Mouse (Mus musculus) liver, embryonic 16.5 days (tissue): ENCODE data around the gene Per2. TPM values are rescaled to one million over a fixed set of nuclear protein-coding genes. Genes with fewer than 3 reads are reported as not detected.
"Not testable (repeated sequence)": the region's sequence is repeated elsewhere in the genome, so short reads cannot be mapped to it uniquely, and the experiment has no call there.

ENCODE experiments used
- ATAC-seq: fragments of 200-750 bp; cut with Nextera tagmentation; 2 replicates; pipeline ENCODE4 v1.8.0; 2017; ENCODE audit warnings: low read depth, mild to moderate bottlenecking, moderate number of reproducible peaks, moderate library complexity
- H3K27ac ChIP-seq: fragments of 300-500 bp; sonication (generic); 2 replicates; pipeline ENCODE4 v1.5.1; 2014; ENCODE audit warnings: mild to moderate bottlenecking, low read length
- H3K27me3 ChIP-seq: fragments of 300-500 bp; sonication (generic); 2 replicates; pipeline ENCODE4 v1.6.1; 2014; ENCODE audit warnings: low read depth, low read length, mixed read lengths; ENCODE audit not compliant: control insufficient read depth, insufficient read depth
- H3K36me3 ChIP-seq: fragments of 300-500 bp; sonication (generic); 2 replicates; pipeline ENCODE4 v1.6.1; 2014; ENCODE audit warnings: mild to moderate bottlenecking; ENCODE audit not compliant: control insufficient read depth, insufficient read depth
- H3K4me1 ChIP-seq: fragments of 300-500 bp; sonication (generic); 2 replicates; pipeline ENCODE4 v1.6.1; 2014; ENCODE audit warnings: low read depth, low read length, mixed read lengths; ENCODE audit not compliant: control insufficient read depth
- H3K4me2 ChIP-seq: fragments of 300-500 bp; sonication (generic); 2 replicates; pipeline ENCODE4 v1.6.1; 2014; ENCODE audit warnings: low read depth, low read length, mixed read lengths
- H3K4me3 ChIP-seq: fragments of 300-500 bp; sonication (generic); 2 replicates; pipeline ENCODE4 v1.5.1; 2014; ENCODE audit warnings: low read depth, mild to moderate bottlenecking, low read length
- H3K9ac ChIP-seq: fragments of 300-500 bp; sonication (generic); 2 replicates; pipeline ENCODE4 v1.6.1; 2014; ENCODE audit warnings: low read depth, low read length
- H3K9me3 ChIP-seq: fragments of 300-500 bp; sonication (generic); replicated peaks from 2 replicates; pipeline ENCODE4 v1.6.1; 2016; ENCODE audit warnings: low read length; ENCODE audit not compliant: control insufficient read depth
- WGBS: fragments of 180-500 bp; shearing (Covaris S2); extraction: QIAGEN DNeasy Blood & Tissue Kit; methylation state at CpG from one replicate; pipeline ENCODE4 v1.1.7; 2014; ENCODE audit not compliant: insufficient replicate concordance; 5-methylcytosine and 5-hydroxymethylcytosine counted together
- polyA plus RNA-seq: library from polyadenylated mRNA; unstranded; fragments of >200 nt; fragmentation: Nextera tagmentation; extraction: Ambion mirVana; gene quantifications from 2 replicates; pipeline ENCODE4 v1.2.1, GENCODE M21; 2015

Per2 gene
- polyA plus RNA-seq, 1 experiment from 2014 or later, result 4.1 TPM

DNA sequence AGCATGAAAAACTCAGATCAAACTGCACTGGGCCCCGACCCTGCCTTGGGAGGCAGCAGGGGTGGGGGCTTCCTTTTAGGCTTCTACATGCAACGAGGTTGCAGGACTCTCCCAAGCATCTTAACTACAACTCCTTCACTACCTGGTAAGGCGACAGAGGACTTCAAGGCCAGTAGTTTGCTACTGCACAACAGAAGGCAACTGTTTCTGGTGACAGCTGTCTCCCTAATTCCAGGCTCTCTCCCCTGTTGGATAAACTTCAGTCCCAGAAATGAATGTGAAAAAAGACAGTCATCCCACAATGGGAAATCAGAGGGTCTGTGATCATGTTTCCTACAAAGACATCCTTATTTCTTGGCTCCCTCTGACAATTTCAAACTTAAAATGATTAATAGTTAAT is 26.3 kb upstream of the Per2 start:
- H3K36me3 ChIP-seq, result no peaks in the 10 kb centered on the region
- WGBS, result 50% methylated on average over 3 of the region's 3 CpGs
- no peaks in the 10 kb centered on the region; the same call in 1 of the 2 replicates for H3K27me3 ChIP-seq
- no peak overlapping the region for H3K9ac ChIP-seq
- no peak overlapping the region for H3K4me3 ChIP-seq
- H3K27ac ChIP-seq, result no peak overlapping the region
- H3K9me3 ChIP-seq, result no peaks in the 10 kb centered on the region
- no peak for ATAC-seq
- H3K4me2 ChIP-seq, result no peak overlapping the region
- peaks cover 6% of the 10 kb centered on the region for H3K4me1 ChIP-seq

DNA sequence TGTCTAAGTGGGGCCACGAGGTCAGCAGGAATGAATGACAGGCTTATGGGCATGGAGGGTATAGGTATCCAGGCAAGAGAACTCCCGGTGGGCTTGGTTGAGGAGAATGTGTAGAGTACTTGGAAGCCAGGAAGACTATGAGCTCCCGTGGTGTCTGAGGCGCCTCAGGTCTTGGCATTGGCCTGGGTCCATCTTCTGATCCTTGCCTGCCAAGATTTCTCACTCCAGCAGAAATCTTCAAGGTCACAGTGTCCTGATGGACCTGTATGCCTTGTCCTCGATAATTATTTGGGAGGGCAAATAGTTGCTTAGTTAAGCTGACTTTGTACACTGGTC is 24.9 kb upstream of the Per2 start:
- no peak for ATAC-seq
- no peak overlapping the region for H3K9ac ChIP-seq

DNA sequence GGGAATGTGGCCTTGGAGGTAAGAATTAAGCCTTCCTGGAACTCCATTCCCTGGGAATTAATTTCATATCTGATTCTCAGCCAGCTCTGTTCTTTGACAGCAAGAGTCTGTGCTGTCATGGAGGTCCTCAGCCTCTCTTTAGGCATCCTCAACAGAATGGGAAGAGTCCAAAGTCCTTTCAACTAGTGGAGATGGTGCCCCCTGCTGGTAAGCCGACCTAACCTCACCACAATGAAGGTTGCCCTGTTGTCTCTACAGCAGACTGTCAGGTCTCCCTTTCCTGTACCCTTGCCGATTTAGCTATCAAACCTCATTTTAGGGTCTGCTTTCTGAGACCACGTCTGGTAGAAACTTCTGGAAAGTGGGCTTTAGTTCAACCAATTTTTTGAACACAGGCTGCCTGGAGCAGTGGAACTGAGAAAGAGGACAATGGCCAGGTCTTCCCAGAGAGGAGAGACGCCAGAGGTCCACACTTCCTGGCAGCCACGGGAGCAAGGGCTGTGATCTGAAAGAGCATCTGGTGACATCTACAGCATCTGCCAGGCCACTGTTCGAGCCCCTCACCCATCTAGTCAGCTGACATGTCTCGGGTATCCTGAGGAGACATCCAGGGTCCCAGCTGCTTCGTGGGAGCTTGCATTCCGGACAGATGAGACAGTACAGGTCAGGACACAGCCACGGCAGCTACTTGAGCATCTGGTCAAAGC is 24.3 kb upstream of the Per2 start:
- ATAC-seq, result peak; percentile 66; the same call in 1 of the 2 replicates
- H3K4me3 ChIP-seq, result no peak overlapping the region
- H3K4me2 ChIP-seq, result no peak overlapping the region
- H3K4me1 ChIP-seq, result peaks cover 6% of the 10 kb centered on the region
- H3K36me3 ChIP-seq, result no peaks in the 10 kb centered on the region
- 35% methylated on average over 10 of the region's 10 CpGs for WGBS
- H3K9ac ChIP-seq, result no peak overlapping the region
- H3K27ac ChIP-seq, result no peak overlapping the region
- H3K9me3 ChIP-seq, result no peaks in the 10 kb centered on the region
- no peaks in the 10 kb centered on the region; the same call in 1 of the 2 replicates for H3K27me3 ChIP-seq

More for the DNA sequence above, 24.9 kb upstream of the Per2 start:
- Histone ChIP-seq H3K27me3 (no peaks in the 10 kb centered on the region; the same call in 1 of the 2 replicates), H3K27ac (no peak overlapping the region), H3K4me2 (no peak overlapping the region), H3K4me3 (no peak overlapping the region), H3K4me1 (peaks cover 6% of the 10 kb centered on the region), H3K9me3 (no peaks in the 10 kb centered on the region), H3K36me3 (no peaks in the 10 kb centered on the region)
- WGBS, result 56% methylated on average over 5 of the region's 5 CpGs

DNA sequence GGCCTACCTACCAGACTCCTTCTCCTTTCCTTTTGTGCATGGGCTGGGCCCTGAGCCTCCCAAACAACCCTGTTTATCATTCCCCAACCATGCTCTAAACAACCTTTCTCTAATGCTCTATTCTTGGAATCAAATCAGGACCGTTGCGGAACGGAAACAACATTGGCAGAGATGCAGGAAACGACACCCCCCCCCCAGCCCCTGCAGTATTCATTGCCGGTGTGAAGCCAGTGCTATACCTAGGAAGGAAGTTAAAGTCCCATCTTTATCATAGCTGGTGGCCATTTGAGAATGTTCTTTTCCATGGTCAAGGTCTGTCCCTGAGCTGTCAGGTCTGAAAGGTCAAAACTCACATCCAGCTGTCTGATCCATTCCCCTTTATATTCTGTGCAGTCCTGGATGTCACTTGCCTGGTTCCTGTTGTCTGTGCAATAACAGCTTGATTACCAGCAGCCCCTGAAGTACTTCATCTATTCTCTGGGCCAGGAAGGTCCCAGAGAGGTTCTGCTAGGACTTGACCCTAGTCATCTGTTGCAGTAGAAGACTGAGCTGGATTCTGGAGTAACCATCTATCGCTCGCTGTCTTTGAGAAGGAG is 23.6 kb upstream of the Per2 start:
- no peak overlapping the region for H3K4me2 ChIP-seq
- ATAC-seq, result peak; percentile 24; the same call in 1 of the 2 replicates
- no peaks in the 10 kb centered on the region; the same call in 1 of the 2 replicates for H3K27me3 ChIP-seq
- H3K27ac ChIP-seq, result no peak overlapping the region
- H3K4me1 ChIP-seq, result peaks cover 6% of the 10 kb centered on the region
- no peaks in the 10 kb centered on the region for H3K36me3 ChIP-seq
- no peaks in the 10 kb centered on the region for H3K9me3 ChIP-seq
- H3K4me3 ChIP-seq, result no peak overlapping the region
- WGBS, result 51% methylated on average over 7 of the region's 7 CpGs
- H3K9ac ChIP-seq, result no peak overlapping the region

DNA sequence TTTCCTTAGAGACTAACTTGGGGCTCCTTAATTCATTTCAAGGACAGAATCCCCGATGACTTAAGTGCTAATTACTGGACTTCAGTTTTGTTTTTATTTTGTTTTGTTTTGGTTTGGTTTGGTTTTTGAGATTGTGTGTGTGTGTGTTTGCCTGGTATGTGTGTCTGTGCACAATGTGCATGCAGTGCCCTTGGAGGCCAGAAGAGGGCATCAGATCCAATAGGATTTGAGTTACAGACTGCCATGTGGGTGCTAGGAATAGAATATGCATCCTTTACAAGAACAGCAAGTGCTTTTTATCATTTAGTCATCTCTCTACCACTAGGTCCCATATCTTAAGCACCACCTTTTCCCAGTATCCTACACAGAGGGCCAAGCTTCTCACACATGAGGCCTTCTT is 19.8 kb upstream of the Per2 start:
- no peak overlapping the region for H3K27ac ChIP-seq
- H3K4me2 ChIP-seq, result no peak overlapping the region
- no peaks in the 10 kb centered on the region for H3K27me3 ChIP-seq
- H3K4me1 ChIP-seq, result peaks cover 6% of the 10 kb centered on the region
- H3K9ac ChIP-seq, result no peak overlapping the region
- WGBS, result 72% methylated on average over 1 of the region's 1 CpGs
- no peaks in the 10 kb centered on the region for H3K36me3 ChIP-seq
- ATAC-seq, result no peak
- H3K9me3 ChIP-seq, result no peaks in the 10 kb centered on the region
- no peak overlapping the region for H3K4me3 ChIP-seq

DNA sequence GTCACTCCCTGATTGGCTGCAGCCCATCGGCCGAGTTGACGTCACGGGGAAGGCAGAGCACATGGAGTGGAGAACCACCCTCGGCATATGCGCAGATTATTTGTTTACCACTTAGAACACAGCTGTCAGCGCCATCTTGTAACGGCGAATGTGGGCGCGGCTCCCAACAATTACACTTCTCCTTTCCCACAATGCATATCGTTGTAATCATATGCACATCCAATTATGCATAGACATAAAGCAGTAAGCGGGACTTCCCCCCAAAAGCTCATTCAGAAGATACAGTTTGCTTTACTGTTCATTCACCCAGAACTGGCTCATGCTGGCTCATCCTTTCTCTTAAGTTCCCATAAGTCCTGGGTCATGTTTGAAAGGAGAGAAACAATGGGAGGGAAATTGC is 19.0 kb upstream of the Per2 start:
- H3K4me3 ChIP-seq, H3K27ac ChIP-seq, H3K9ac ChIP-seq, H3K9me3 ChIP-seq, H3K36me3 ChIP-seq, H3K27me3 ChIP-seq, ATAC-seq, H3K4me1 ChIP-seq, H3K4me2 ChIP-seq: not testable (repeated sequence)
- WGBS, result 76% methylated on average over 8 of the region's 13 CpGs

DNA sequence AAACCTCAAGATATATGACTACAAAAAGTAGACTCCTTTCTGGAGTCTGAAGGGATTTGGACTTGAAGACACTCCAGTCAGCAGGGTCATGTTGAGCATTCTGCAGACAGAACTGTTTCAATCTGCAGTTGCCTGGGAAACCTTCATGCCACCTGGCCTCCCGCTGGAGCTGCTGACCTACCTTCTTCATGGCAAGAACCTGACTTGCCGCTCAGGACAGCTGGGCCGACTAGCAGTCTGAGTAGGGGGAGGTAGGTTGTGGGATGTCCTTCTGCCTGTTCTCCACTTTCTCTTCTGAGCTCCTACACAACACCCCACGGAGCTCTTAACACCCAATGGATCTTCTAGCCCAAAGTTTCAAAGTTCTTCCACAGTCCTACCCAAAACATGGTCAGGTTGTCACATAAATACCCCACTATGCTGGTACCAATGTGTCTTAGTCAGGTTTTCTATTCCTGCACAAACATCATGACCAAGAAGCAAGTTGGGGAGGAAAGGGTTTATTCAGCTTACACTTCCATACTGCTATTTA is 10.8 kb upstream of the Per2 start:
- H3K4me2 ChIP-seq, result no peak overlapping the region
- no peaks in the 10 kb centered on the region for H3K27me3 ChIP-seq
- 70% methylated on average over 4 of the region's 4 CpGs for WGBS
- H3K27ac ChIP-seq, result no peak overlapping the region
- no peak overlapping the region for H3K4me3 ChIP-seq
- no peaks in the 10 kb centered on the region for H3K9me3 ChIP-seq
- no peaks in the 10 kb centered on the region; the same call in 1 of the 2 replicates for H3K4me1 ChIP-seq
- ATAC-seq, result no peak
- no peak overlapping the region for H3K9ac ChIP-seq
- no peaks in the 10 kb centered on the region for H3K36me3 ChIP-seq

DNA sequence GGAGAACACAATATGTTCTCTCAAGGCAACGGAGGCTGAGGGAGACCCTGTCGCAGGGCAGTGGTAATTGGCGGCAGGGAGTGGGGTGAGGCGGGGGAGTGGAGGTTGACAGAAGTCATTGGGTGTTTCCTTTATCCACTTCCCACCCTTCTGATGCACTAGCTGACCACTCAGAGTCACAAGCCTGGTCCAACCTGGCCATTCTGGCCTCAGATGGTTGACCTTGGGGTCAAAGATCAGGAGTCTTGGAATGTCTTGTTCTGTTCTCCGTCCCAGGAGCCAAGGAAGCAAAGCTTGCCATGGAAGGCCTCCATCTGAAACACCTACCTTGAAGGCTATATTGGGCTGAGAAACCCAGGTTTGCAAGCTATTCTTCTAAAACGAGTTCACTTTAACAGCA is 7.1 kb upstream of the Per2 start:
- 67% methylated on average over 6 of the region's 6 CpGs for WGBS
- Histone ChIP-seq H3K36me3 (no peaks in the 10 kb centered on the region), H3K27ac (peak overlapping the region; percentile 44; the same call in 1 of the 2 replicates), H3K9me3 (no peaks in the 10 kb centered on the region), H3K27me3 (no peaks in the 10 kb centered on the region), H3K9ac (no peak overlapping the region), H3K4me3 (no peak overlapping the region), H3K4me1 (no peaks in the 10 kb centered on the region; the same call in 1 of the 2 replicates), H3K4me2 (no peak overlapping the region)
- no peak for ATAC-seq

DNA sequence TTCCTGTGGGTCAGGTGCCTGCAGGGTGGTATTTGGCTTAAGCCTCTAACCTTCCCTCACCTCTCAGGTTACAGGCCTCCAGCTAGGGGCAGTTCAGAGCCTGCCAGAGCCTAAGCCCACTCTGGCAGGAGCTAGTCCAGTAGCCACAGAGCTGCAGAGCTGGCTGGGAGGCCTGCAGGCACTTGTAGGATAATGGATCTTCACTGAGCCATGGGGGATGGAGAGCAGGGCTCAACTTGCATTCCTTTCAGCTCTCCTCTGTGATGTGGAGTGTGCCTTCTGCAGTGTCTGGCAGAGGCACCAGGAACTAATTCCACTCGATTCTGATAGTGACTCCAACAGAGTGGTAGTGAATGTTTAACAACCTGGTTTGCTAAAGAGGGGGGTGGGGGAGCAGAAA is 6.1 kb upstream of the Per2 start:
- peak overlapping the region; percentile 79 for H3K27ac ChIP-seq
- ATAC-seq, result peak; percentile 79
- H3K4me2 ChIP-seq, result peak overlapping the region; percentile 24
- H3K4me1 ChIP-seq, result peaks cover 3% of the 10 kb centered on the region
- 0 out of 2 replicates have a peak overlapping the region, but pooled peaks have one; percentile 16 for H3K4me3 ChIP-seq
- H3K36me3 ChIP-seq, result no peaks in the 10 kb centered on the region
- H3K9ac ChIP-seq, result no peak overlapping the region; the same call in 1 of the 2 replicates
- H3K9me3 ChIP-seq, result no peaks in the 10 kb centered on the region
- no peaks in the 10 kb centered on the region for H3K27me3 ChIP-seq
- WGBS, result 7% methylated on average over 1 of the region's 1 CpGs
